Mouse (Mus musculus): ENCODE measurements around the gene Snx18. TPM values are rescaled to one million over a fixed set of nuclear protein-coding genes. Genes with fewer than 3 reads are reported as not detected.

The Snx18 gene
- total RNA-seq, 2 experiments from 2014 or later, result 5.7 to 6.3 TPM

Other genes starting within 250 kb of the Snx18 start
- not detected in 2 replicates for gene Hspb3, start 45.1 kb upstream of the Snx18 start, total RNA-seq (2015; ENCODE audit: low replicate concordance)
- not detected in 2 replicates for gene Hspb3, start 45.1 kb upstream of the Snx18 start, total RNA-seq (2017; ENCODE audit: low replicate concordance)
- gene Arl15, start 175.9 kb upstream of the Snx18 start, total RNA-seq (2015; ENCODE audit: low replicate concordance), result 10.5 and 11.2 TPM in 2 replicates
- gene Arl15, start 175.9 kb upstream of the Snx18 start, total RNA-seq (2017; ENCODE audit: low replicate concordance), result 9.4 and 23.5 TPM in 2 replicates

All from erythroid progenitor cell, adult 5-6 weeks (primary cell).